Mouse (Mus musculus): ENCODE measurements around the gene Mrpl49. TPM values are rescaled to one million over a fixed set of nuclear protein-coding genes. Genes with fewer than 3 reads are reported as not detected.

Gene Mrpl49
- polyA plus RNA-seq, 1 experiment from 2014 or later = 98.6 TPM

DNA sequence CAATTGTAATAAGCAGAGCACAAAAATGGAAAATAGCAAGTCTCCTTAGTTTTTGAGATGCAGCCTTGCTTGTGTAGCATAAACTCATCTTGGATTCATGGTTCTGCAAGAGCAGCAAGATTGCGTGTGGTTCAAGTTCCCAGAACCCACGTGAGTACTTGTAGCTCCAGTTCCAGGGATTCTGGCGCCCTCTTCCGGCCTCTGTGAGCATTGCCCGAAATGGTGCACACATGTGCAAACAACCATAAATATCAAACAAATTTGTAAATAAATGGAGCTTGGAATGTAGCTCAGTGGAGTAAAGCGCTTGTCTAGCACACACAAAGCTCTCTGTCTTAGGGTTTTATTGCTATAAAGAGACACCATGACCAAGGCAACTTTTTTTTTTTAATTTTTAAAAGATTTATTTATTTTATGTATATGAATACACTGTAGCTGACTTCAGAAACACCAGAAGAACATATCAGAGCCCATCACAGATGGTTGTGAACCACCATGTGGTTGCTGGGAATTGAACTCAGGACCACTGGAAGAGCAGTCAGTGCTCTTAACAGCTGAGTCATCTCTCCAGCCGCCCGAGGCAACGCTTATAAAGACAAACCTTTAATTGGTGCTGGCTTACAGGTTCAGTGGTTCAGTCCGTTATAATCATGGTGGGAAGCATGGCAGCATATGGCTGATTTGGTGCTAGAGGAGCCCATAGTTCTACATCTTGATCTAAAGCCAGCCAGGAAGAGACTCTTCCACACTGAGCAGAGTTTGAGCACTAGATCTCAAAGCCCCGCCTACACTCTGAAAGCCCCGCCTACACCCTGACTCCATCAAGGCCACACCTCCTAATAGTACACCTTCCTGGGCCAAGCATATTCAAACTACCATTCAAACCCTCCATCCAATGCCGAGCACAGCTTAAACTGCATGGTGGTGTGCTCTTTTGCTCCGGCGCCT is 39.2 kb downstream of the Mrpl49 start:
- H3K4me1 ChIP-seq (ENCODE audit: control insufficient read depth, insufficient read depth, low read length) = peaks cover 4% of the 10 kb centered on the region; the same call in 1 of the 2 replicates
- H3K27me3 ChIP-seq (ENCODE audit: control insufficient read depth, insufficient read depth, low read length) = peaks cover 8% of the 10 kb centered on the region; the same call in 1 of the 2 replicates
- H3K9ac ChIP-seq (ENCODE audit: low read length) = no peak overlapping the region
- WGBS = 28% methylated on average over 15 of the region's 15 CpGs
- H3K9me3 ChIP-seq (ENCODE audit: control insufficient read depth, low read length) = no peaks in the 10 kb centered on the region
- ATAC-seq (ENCODE audit: insufficient number of reproducible peaks, low FRiP score, low TSS enrichment, low read depth) (no peak), DNase-seq (ENCODE audit: low spot score) (peak; percentile 92)
- H3K4me2 ChIP-seq (ENCODE audit: low read depth, severe bottlenecking) = no peak overlapping the region
- no peaks in the 10 kb centered on the region for H3K36me3 ChIP-seq (ENCODE audit: control insufficient read depth, insufficient read depth, low read length)
- no peak overlapping the region for H3K27ac ChIP-seq (replicated peaks; ENCODE audit: low read depth, low read length)
- no peak overlapping the region for H3K4me3 ChIP-seq (ENCODE audit: low read depth, low read length)

DNA sequence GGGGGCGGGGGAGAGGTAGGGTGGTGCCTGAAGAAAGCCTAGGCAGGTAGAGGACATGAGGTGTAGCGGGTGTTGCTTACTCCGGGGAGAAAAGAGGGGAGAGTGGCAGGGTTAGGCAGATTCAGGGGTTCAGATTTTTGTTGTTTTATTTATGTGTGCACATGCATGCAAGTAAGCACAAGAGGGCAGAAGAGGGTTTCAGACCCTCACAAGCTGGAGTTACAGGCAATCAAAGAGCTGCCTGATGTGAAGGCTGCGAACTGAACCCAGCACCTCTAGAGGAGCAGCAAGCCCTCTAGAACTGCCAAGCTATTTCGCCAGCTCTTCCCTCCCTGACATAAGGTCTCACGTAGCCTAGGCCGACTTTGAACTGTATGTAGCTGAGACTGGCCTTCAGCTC is 41.1 kb downstream of the Mrpl49 start:
- Histone ChIP-seq H3K27me3 (ENCODE audit: control insufficient read depth, insufficient read depth, low read length) (peaks cover 8% of the 10 kb centered on the region; the same call in 1 of the 2 replicates), H3K27ac (replicated peaks; ENCODE audit: low read depth, low read length) (no peak overlapping the region), H3K9me3 (ENCODE audit: control insufficient read depth, low read length) (no peaks in the 10 kb centered on the region), H3K4me2 (ENCODE audit: low read depth, severe bottlenecking) (no peak overlapping the region), H3K4me3 (ENCODE audit: low read depth, low read length) (no peak overlapping the region), H3K9ac (ENCODE audit: low read length) (no peak overlapping the region; the same call in 1 of the 2 replicates), H3K36me3 (ENCODE audit: control insufficient read depth, insufficient read depth, low read length) (no peaks in the 10 kb centered on the region), H3K4me1 (ENCODE audit: control insufficient read depth, insufficient read depth, low read length) (peaks cover 4% of the 10 kb centered on the region; the same call in 1 of the 2 replicates)
- no peak for ATAC-seq (ENCODE audit: insufficient number of reproducible peaks, low FRiP score, low TSS enrichment, low read depth)
- DNase-seq (ENCODE audit: low spot score) = peak; percentile 32
- 34% methylated on average over 7 of the region's 7 CpGs for WGBS

DNA sequence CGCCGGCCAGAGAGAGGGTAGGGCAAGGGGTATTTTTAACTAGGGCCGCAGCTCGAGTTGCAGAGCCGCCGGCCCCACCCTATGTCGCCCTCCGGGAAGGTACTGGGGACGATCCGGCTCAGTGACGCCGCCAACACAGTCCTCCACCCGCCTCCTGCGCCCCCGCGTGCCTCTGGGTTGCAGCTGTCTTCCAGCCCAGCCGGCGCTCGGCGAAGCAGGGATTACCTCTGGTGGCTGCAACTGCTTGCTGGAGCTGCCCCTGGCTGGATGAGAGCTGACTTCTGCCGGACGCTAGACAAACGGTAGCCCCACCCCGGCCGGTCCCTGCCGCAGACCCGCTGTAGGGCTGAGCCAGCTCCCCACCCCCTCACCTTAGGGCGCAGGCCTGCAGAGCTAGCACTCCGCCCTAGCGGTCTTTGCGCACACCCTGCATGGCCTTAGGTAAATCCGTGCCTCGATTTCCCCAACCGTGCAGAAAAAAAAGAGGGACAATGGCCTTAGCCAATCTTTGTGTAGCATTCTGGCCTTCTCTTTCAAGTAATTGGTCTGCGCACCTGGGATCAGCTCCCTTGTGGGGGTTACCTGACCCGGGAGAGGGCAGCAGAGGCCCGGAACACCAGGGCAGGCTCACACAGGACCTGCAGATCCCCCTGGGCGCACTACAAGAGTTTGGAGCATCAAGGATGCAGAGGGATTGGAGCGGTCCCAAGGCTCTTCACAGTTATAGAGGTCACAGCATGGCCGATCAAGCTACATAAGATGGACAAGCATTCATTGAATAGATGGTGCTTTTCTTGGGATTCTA is 41.9 kb downstream of the Mrpl49 start, which contains the start of gene Capn1:
Gene Capn1, minus strand, starts transcription at position 387 of the 805 bp plus-strand sequence.
- WGBS = 2% methylated on average over 40 of the region's 40 CpGs
- H3K27ac ChIP-seq (replicated peaks; ENCODE audit: low read depth, low read length) = no peak within 1 kb of the TSS

DNA sequence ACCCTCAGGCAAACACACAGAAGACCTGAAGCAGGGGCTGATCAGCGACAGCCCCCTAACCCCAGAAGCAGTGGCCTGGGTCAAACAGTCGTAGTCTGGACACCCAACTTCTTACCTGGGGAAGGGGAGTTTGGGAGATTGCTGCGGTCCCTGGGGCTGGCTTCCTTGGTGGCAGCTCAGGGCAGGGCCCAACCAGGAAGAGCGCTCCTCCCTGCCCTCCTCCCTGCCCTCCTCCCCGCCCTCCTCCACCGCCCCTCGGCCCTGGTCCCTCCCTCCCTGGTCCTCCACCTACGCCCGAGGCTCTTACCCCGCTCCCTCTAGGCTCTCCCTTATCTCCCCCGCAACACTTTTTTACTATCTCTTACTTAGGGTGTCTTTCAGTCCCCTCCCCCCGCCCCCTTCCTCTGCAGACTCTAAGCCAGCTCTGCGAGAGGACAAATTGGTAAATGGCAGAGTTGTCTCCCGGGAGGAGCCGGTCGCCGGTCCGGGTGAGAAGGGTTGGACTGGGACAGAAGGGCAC is 42.5 kb downstream of the Mrpl49 start:
- Histone ChIP-seq H3K9ac (ENCODE audit: low read length) (peak overlapping the region; percentile 63), H3K36me3 (ENCODE audit: control insufficient read depth, insufficient read depth, low read length) (no peaks in the 10 kb centered on the region), H3K4me1 (ENCODE audit: control insufficient read depth, insufficient read depth, low read length) (peaks cover 4% of the 10 kb centered on the region; the same call in 1 of the 2 replicates), H3K27ac (replicated peaks; ENCODE audit: low read depth, low read length) (no peak overlapping the region), H3K9me3 (ENCODE audit: control insufficient read depth, low read length) (no peaks in the 10 kb centered on the region), H3K4me2 (ENCODE audit: low read depth, severe bottlenecking) (peak overlapping the region; percentile 85), H3K4me3 (ENCODE audit: low read depth, low read length) (peak overlapping the region; percentile 42), H3K27me3 (ENCODE audit: control insufficient read depth, insufficient read depth, low read length) (peaks cover 8% of the 10 kb centered on the region; the same call in 1 of the 2 replicates)
- DNase-seq (ENCODE audit: low spot score) (peak; percentile 48), ATAC-seq (ENCODE audit: insufficient number of reproducible peaks, low FRiP score, low TSS enrichment, low read depth) (peak; percentile 23)
- 2% methylated on average over 16 of the region's 18 CpGs for WGBS

More for the DNA sequence above, 41.9 kb downstream of the Mrpl49 start, which contains the start of gene Capn1:
- peak within 1 kb of the TSS; percentile 85 for H3K4me2 ChIP-seq (ENCODE audit: low read depth, severe bottlenecking)
- peaks cover 4% of the 10 kb centered on the region; the same call in 1 of the 2 replicates for H3K4me1 ChIP-seq (ENCODE audit: control insufficient read depth, insufficient read depth, low read length)
- no peaks in the 10 kb centered on the region for H3K9me3 ChIP-seq (ENCODE audit: control insufficient read depth, low read length)
- peak; percentile 76 for ATAC-seq (ENCODE audit: insufficient number of reproducible peaks, low FRiP score, low TSS enrichment, low read depth)
- H3K27me3 ChIP-seq (ENCODE audit: control insufficient read depth, insufficient read depth, low read length) = peaks cover 8% of the 10 kb centered on the region; the same call in 1 of the 2 replicates
- DNase-seq (ENCODE audit: low spot score) = peak; percentile 82
- peak within 1 kb of the TSS; percentile 42 for H3K4me3 ChIP-seq (ENCODE audit: low read depth, low read length)
- H3K36me3 ChIP-seq (ENCODE audit: control insufficient read depth, insufficient read depth, low read length) = no peaks in the 10 kb centered on the region
- H3K9ac ChIP-seq (ENCODE audit: low read length) = peak within 1 kb of the TSS; percentile 63

DNA sequence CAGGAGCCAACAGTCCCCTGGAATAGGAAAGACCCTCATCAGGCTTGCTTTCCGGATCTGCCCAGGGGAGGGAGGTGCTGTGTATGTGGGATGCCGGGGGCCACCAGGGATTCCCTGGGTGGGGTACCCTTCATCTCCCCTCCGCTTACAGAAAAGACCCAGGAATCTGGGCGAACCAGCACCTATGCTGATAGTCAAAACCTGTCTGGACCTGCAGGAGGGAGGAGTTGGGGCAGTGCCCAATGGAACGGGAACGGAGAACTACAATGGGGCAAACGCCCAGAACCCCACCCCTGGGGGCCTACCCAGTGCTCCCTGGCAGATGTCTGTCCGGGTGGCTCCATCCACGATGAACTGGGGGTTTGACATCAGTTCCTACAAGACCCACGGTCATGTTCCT is 43.9 kb downstream of the Mrpl49 start:
- 84% methylated on average over 10 of the region's 10 CpGs for WGBS
- Histone ChIP-seq H3K4me1 (ENCODE audit: control insufficient read depth, insufficient read depth, low read length) (peaks cover 4% of the 10 kb centered on the region; the same call in 1 of the 2 replicates), H3K9me3 (ENCODE audit: control insufficient read depth, low read length) (no peaks in the 10 kb centered on the region), H3K36me3 (ENCODE audit: control insufficient read depth, insufficient read depth, low read length) (no peaks in the 10 kb centered on the region), H3K4me2 (ENCODE audit: low read depth, severe bottlenecking) (no peak overlapping the region), H3K27me3 (ENCODE audit: control insufficient read depth, insufficient read depth, low read length) (peaks cover 8% of the 10 kb centered on the region; the same call in 1 of the 2 replicates), H3K9ac (ENCODE audit: low read length) (no peak overlapping the region), H3K27ac (replicated peaks; ENCODE audit: low read depth, low read length) (no peak overlapping the region), H3K4me3 (ENCODE audit: low read depth, low read length) (no peak overlapping the region)
- DNase-seq (ENCODE audit: low spot score) (no peak), ATAC-seq (ENCODE audit: insufficient number of reproducible peaks, low FRiP score, low TSS enrichment, low read depth) (no peak)

DNA sequence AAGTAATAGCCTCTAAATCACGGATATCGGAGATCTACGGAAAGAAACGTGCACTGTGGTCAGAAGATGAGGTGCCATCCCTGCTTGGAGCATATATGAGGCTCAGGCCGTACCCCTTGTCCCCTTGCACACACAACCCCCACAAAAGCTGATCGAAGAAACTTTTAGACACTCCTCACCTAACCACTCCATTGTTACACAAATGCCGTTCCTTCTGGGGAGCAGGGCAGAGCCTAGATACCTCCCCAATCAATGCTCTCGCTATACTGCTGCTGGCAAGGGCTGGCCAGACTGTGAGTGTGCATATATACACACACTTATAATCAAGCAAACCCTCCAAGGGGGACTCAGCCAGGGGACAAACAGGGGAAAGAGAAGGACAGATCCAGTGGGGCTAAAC is 48.4 kb downstream of the Mrpl49 start:
- Histone ChIP-seq H3K4me3 (ENCODE audit: low read depth, low read length) (no peak overlapping the region), H3K4me2 (ENCODE audit: low read depth, severe bottlenecking) (no peak overlapping the region), H3K27ac (replicated peaks; ENCODE audit: low read depth, low read length) (no peak overlapping the region), H3K36me3 (ENCODE audit: control insufficient read depth, insufficient read depth, low read length) (no peaks in the 10 kb centered on the region), H3K9ac (ENCODE audit: low read length) (no peak overlapping the region), H3K9me3 (ENCODE audit: control insufficient read depth, low read length) (no peaks in the 10 kb centered on the region), H3K27me3 (ENCODE audit: control insufficient read depth, insufficient read depth, low read length) (no peaks in the 10 kb centered on the region), H3K4me1 (ENCODE audit: control insufficient read depth, insufficient read depth, low read length) (no peaks in the 10 kb centered on the region; the same call in 1 of the 2 replicates)
- WGBS = 77% methylated on average over 8 of the region's 8 CpGs
- no peak for DNase-seq (ENCODE audit: low spot score)
- no peak for ATAC-seq (ENCODE audit: insufficient number of reproducible peaks, low FRiP score, low TSS enrichment, low read depth)

DNA sequence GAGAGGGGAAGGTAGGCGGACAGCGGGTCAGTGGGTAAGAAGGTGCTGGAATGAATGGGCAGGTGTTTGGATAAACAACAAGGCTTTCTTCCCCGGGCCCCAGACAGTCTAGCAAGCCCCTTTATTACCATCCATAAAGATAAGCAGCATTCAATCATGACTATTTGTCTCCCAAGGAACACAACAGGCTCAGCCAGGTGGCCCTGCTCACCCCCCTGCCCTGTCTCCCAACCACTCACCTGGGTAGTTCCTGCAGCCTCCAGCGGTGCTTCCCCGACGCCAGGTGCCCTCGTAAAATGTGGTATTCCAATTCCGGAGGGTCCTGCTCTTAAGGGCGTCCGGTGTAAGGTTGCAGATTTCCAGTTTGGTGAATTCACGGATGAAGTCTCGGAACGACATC is 50.6 kb downstream of the Mrpl49 start:
- Histone ChIP-seq H3K9me3 (ENCODE audit: control insufficient read depth, low read length) (no peaks in the 10 kb centered on the region), H3K27me3 (ENCODE audit: control insufficient read depth, insufficient read depth, low read length) (no peaks in the 10 kb centered on the region), H3K4me2 (ENCODE audit: low read depth, severe bottlenecking) (no peak overlapping the region), H3K9ac (ENCODE audit: low read length) (no peak overlapping the region), H3K4me3 (ENCODE audit: low read depth, low read length) (no peak overlapping the region), H3K27ac (replicated peaks; ENCODE audit: low read depth, low read length) (no peak overlapping the region), H3K36me3 (ENCODE audit: control insufficient read depth, insufficient read depth, low read length) (no peaks in the 10 kb centered on the region), H3K4me1 (ENCODE audit: control insufficient read depth, insufficient read depth, low read length) (no peaks in the 10 kb centered on the region; the same call in 1 of the 2 replicates)
- DNase-seq (ENCODE audit: low spot score) (no peak), ATAC-seq (ENCODE audit: insufficient number of reproducible peaks, low FRiP score, low TSS enrichment, low read depth) (no peak)
- 55% methylated on average over 13 of the region's 13 CpGs for WGBS

DNA sequence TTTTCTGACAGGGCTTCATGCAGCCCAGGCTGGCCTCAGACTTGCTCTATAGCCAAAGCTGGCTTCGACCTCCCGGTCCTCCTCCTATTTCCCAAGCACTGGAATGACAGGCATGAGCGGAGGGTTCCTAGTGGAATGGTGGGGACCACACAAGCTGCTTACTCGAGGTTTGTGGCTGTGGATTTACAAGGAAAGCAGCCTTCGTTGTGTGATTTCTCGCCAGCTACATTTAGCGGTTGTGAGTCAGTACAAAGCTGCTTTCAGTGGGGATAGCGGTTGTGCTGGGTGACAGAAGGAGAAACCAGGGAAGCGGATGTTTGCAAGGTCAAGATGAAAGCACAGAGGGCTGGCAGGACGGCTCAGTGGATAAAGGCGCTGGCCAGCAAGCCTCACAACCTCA is 52.0 kb downstream of the Mrpl49 start:
- ATAC-seq (ENCODE audit: insufficient number of reproducible peaks, low FRiP score, low TSS enrichment, low read depth) = no peak
- DNase-seq (ENCODE audit: low spot score) = no peak

More for the DNA sequence above, 52.0 kb downstream of the Mrpl49 start:
- Histone ChIP-seq H3K27ac (replicated peaks; ENCODE audit: low read depth, low read length) (no peak overlapping the region), H3K27me3 (ENCODE audit: control insufficient read depth, insufficient read depth, low read length) (no peaks in the 10 kb centered on the region), H3K9me3 (ENCODE audit: control insufficient read depth, low read length) (no peaks in the 10 kb centered on the region), H3K9ac (ENCODE audit: low read length) (no peak overlapping the region), H3K4me1 (ENCODE audit: control insufficient read depth, insufficient read depth, low read length) (no peaks in the 10 kb centered on the region; the same call in 1 of the 2 replicates), H3K36me3 (ENCODE audit: control insufficient read depth, insufficient read depth, low read length) (no peaks in the 10 kb centered on the region), H3K4me3 (ENCODE audit: low read depth, low read length) (no peak overlapping the region), H3K4me2 (ENCODE audit: low read depth, severe bottlenecking) (no peak overlapping the region)
- 74% methylated on average over 11 of the region's 11 CpGs for WGBS

Measured in limb, embryonic 11.5 days (tissue).